Mouse (Mus musculus): ENCODE measurements around the gene Cerkl. TPM values are rescaled to one million over a fixed set of nuclear protein-coding genes. Genes with fewer than 3 reads are reported as not detected.

Cerkl gene
- polyA plus RNA-seq, 1 experiment = 1.8 TPM

GRCm38 (mm10) chr2:79399234-79400000 is 57.2 kb downstream of the Cerkl start:
- Histone ChIP-seq H3K4me3 (ENCODE audit: low read depth, low read length) (no peak overlapping the region), H3K9ac (ENCODE audit: low read depth, poor library complexity, severe bottlenecking) (no peak overlapping the region), H3K27me3 (ENCODE audit: control insufficient read depth, insufficient read depth, low read length, poor library complexity, severe bottlenecking) (no peaks in the 10 kb centered on the region), H3K27ac (ENCODE audit: insufficient read depth, low read length) (no peak overlapping the region), H3K36me3 (ENCODE audit: control insufficient read depth, insufficient read depth, low read length, poor library complexity, severe bottlenecking) (no peaks in the 10 kb centered on the region), H3K9me3 (replicated peaks; ENCODE audit: control insufficient read depth, insufficient read depth, low read length, poor library complexity, severe bottlenecking) (peaks cover 4% of the 10 kb centered on the region; the same call in 1 of the 2 replicates), H3K4me1 (ENCODE audit: control insufficient read depth, insufficient read depth, low read length) (no peaks in the 10 kb centered on the region)
- TF ChIP-seq EP300 (IDR thresholded peaks at IDR 0.05; ENCODE audit: insufficient read depth, low read depth, low read length) = no peak
- TF ChIP-seq POLR2A (IDR thresholded peaks at IDR 0.05; ENCODE audit: insufficient read depth, low read length) = no peak
- no peak for TF ChIP-seq CTCF (IDR thresholded peaks at IDR 0.05; ENCODE audit: low read depth, low read length)

GRCm38 (mm10) chr2:79398831-79399230 is 57.8 kb downstream of the Cerkl start:
- Histone ChIP-seq H3K36me3 (ENCODE audit: control insufficient read depth, insufficient read depth, low read length, poor library complexity, severe bottlenecking) (no peaks in the 10 kb centered on the region), H3K4me3 (ENCODE audit: low read depth, low read length) (no peak overlapping the region), H3K9ac (ENCODE audit: low read depth, poor library complexity, severe bottlenecking) (no peak overlapping the region), H3K4me1 (ENCODE audit: control insufficient read depth, insufficient read depth, low read length) (no peaks in the 10 kb centered on the region), H3K27ac (ENCODE audit: insufficient read depth, low read length) (no peak overlapping the region), H3K27me3 (ENCODE audit: control insufficient read depth, insufficient read depth, low read length, poor library complexity, severe bottlenecking) (no peaks in the 10 kb centered on the region), H3K9me3 (replicated peaks; ENCODE audit: control insufficient read depth, insufficient read depth, low read length, poor library complexity, severe bottlenecking) (peaks cover 2% of the 10 kb centered on the region; the same call in 1 of the 2 replicates)
- TF ChIP-seq EP300 (IDR thresholded peaks at IDR 0.05; ENCODE audit: insufficient read depth, low read depth, low read length) = no peak
- TF ChIP-seq CTCF (IDR thresholded peaks at IDR 0.05; ENCODE audit: low read depth, low read length) = no peak
- TF ChIP-seq POLR2A (IDR thresholded peaks at IDR 0.05; ENCODE audit: insufficient read depth, low read length) = no peak

GRCm38 (mm10) chr2:79398343-79398742 is 58.2 kb downstream of the Cerkl start:
- no peak for TF ChIP-seq EP300 (IDR thresholded peaks at IDR 0.05; ENCODE audit: insufficient read depth, low read depth, low read length)
- TF ChIP-seq CTCF (IDR thresholded peaks at IDR 0.05; ENCODE audit: low read depth, low read length) = no peak
- TF ChIP-seq POLR2A (IDR thresholded peaks at IDR 0.05; ENCODE audit: insufficient read depth, low read length) = no peak
- Histone ChIP-seq H3K9ac (ENCODE audit: low read depth, poor library complexity, severe bottlenecking) (no peak overlapping the region), H3K9me3 (replicated peaks; ENCODE audit: control insufficient read depth, insufficient read depth, low read length, poor library complexity, severe bottlenecking) (no peaks in the 10 kb centered on the region; the same call in 1 of the 2 replicates), H3K4me3 (ENCODE audit: low read depth, low read length) (no peak overlapping the region), H3K27me3 (ENCODE audit: control insufficient read depth, insufficient read depth, low read length, poor library complexity, severe bottlenecking) (no peaks in the 10 kb centered on the region), H3K36me3 (ENCODE audit: control insufficient read depth, insufficient read depth, low read length, poor library complexity, severe bottlenecking) (no peaks in the 10 kb centered on the region), H3K27ac (ENCODE audit: insufficient read depth, low read length) (no peak overlapping the region), H3K4me1 (ENCODE audit: control insufficient read depth, insufficient read depth, low read length) (no peaks in the 10 kb centered on the region)

GRCm38 (mm10) chr2:79397107-79397506 is 59.5 kb downstream of the Cerkl start:
- no peak overlapping the region for H3K9ac ChIP-seq (ENCODE audit: low read depth, poor library complexity, severe bottlenecking)
- H3K27ac ChIP-seq (ENCODE audit: insufficient read depth, low read length) = no peak overlapping the region
- H3K36me3 ChIP-seq (ENCODE audit: control insufficient read depth, insufficient read depth, low read length, poor library complexity, severe bottlenecking) = no peaks in the 10 kb centered on the region
- H3K27me3 ChIP-seq (ENCODE audit: control insufficient read depth, insufficient read depth, low read length, poor library complexity, severe bottlenecking) = no peaks in the 10 kb centered on the region; the same call in 1 of the 2 replicates
- H3K4me3 ChIP-seq (ENCODE audit: low read depth, low read length) = no peak overlapping the region
- TF ChIP-seq CTCF (IDR thresholded peaks at IDR 0.05; ENCODE audit: low read depth, low read length) (no peak), POLR2A (IDR thresholded peaks at IDR 0.05; ENCODE audit: insufficient read depth, low read length) (no peak), EP300 (IDR thresholded peaks at IDR 0.05; ENCODE audit: insufficient read depth, low read depth, low read length) (no peak)
- H3K4me1 ChIP-seq (ENCODE audit: control insufficient read depth, insufficient read depth, low read length) = no peaks in the 10 kb centered on the region
- H3K9me3 ChIP-seq (replicated peaks; ENCODE audit: control insufficient read depth, insufficient read depth, low read length, poor library complexity, severe bottlenecking) = no peaks in the 10 kb centered on the region; the same call in 1 of the 2 replicates

GRCm38 (mm10) chr2:79379087-79380041 is 77.2 kb downstream of the Cerkl start:
- H3K27ac ChIP-seq (ENCODE audit: insufficient read depth, low read length) = peak overlapping the region; percentile 75

More at GRCm38 (mm10) chr2:79379087-79380041, 77.2 kb downstream of the Cerkl start:
- no peak overlapping the region for H3K4me3 ChIP-seq (ENCODE audit: low read depth, low read length)
- no peaks in the 10 kb centered on the region for H3K27me3 ChIP-seq (ENCODE audit: control insufficient read depth, insufficient read depth, low read length, poor library complexity, severe bottlenecking)
- no peaks in the 10 kb centered on the region for H3K36me3 ChIP-seq (ENCODE audit: control insufficient read depth, insufficient read depth, low read length, poor library complexity, severe bottlenecking)
- no peak overlapping the region for H3K9ac ChIP-seq (ENCODE audit: low read depth, poor library complexity, severe bottlenecking)
- TF ChIP-seq EP300 (IDR thresholded peaks at IDR 0.05; ENCODE audit: insufficient read depth, low read depth, low read length) (0 out of 2 replicates have a peak, but pooled peaks have one; percentile 47), POLR2A (IDR thresholded peaks at IDR 0.05; ENCODE audit: insufficient read depth, low read length) (no peak)
- H3K9me3 ChIP-seq (replicated peaks; ENCODE audit: control insufficient read depth, insufficient read depth, low read length, poor library complexity, severe bottlenecking) = no peaks in the 10 kb centered on the region
- H3K4me1 ChIP-seq (ENCODE audit: control insufficient read depth, insufficient read depth, low read length) = peaks cover 3% of the 10 kb centered on the region

All from ES-Bruce4 (cell line).